Mouse (Mus musculus): ENCODE measurements at regions not wholly inside any gene's neighbourhood (a gene's known extent, or its start where the extent isn't known, plus 50 kb on each side); places are given as distances from the start of the nearest gene placed in this dataset.

GRCm38 (mm10) chr2:166438207-166438606, 275.4 kb downstream of the Prex1 start:
- no peak for DNase-seq (ENCODE audit: low spot score)

- DNase-seq (ENCODE audit: low spot score): no peak
Measured at GRCm38 (mm10) chr2:166434554-166434953, 279.1 kb downstream of the Prex1 start.

GRCm38 (mm10) chr2:166433655-166434333, 278.3 kb upstream of the Sulf2 start:
- peak; percentile 81 for DNase-seq (ENCODE audit: low spot score)

- no peak for DNase-seq (ENCODE audit: low spot score)
Measured at GRCm38 (mm10) chr2:166432948-166433654, 277.6 kb upstream of the Sulf2 start.

GRCm38 (mm10) chr2:166432531-166432930, 277.1 kb upstream of the Sulf2 start:
- DNase-seq (ENCODE audit: low spot score): no peak

- peak; percentile 27 for DNase-seq (ENCODE audit: low spot score)
Measured at GRCm38 (mm10) chr2:166429918-166430317, 274.5 kb upstream of the Sulf2 start.

- no peak for DNase-seq (ENCODE audit: low spot score)
Measured at GRCm38 (mm10) chr2:166429494-166429893, 274.0 kb upstream of the Sulf2 start.

- no peak for DNase-seq (ENCODE audit: low spot score)
Measured at GRCm38 (mm10) chr2:166427390-166427789, 271.9 kb upstream of the Sulf2 start.

- DNase-seq (ENCODE audit: low spot score): peak; percentile 45
Measured at GRCm38 (mm10) chr2:166426960-166427359, 271.5 kb upstream of the Sulf2 start.

GRCm38 (mm10) chr2:166426457-166426856, 271.0 kb upstream of the Sulf2 start:
- no peak for DNase-seq (ENCODE audit: low spot score)

GRCm38 (mm10) chr2:166425141-166425540, 269.7 kb upstream of the Sulf2 start:
- no peak for DNase-seq (ENCODE audit: low spot score)

- DNase-seq (ENCODE audit: low spot score): no peak
Measured at GRCm38 (mm10) chr2:166423132-166423660, 267.7 kb upstream of the Sulf2 start.

GRCm38 (mm10) chr2:166420275-166420674, 264.8 kb upstream of the Sulf2 start:
- DNase-seq (ENCODE audit: low spot score): no peak

- DNase-seq (ENCODE audit: low spot score): no peak
Measured at GRCm38 (mm10) chr2:166419271-166419670, 263.8 kb upstream of the Sulf2 start.

GRCm38 (mm10) chr2:166418279-166418678, 262.8 kb upstream of the Sulf2 start:
- DNase-seq (ENCODE audit: low spot score): no peak

- no peak for DNase-seq (ENCODE audit: low spot score)
Measured at GRCm38 (mm10) chr2:166417628-166418027, 262.2 kb upstream of the Sulf2 start.

GRCm38 (mm10) chr2:166415481-166415965, 260.1 kb upstream of the Sulf2 start:
- DNase-seq (ENCODE audit: low spot score): no peak

GRCm38 (mm10) chr2:166414856-166415255, 259.4 kb upstream of the Sulf2 start:
- DNase-seq (ENCODE audit: low spot score): no peak

GRCm38 (mm10) chr2:166412031-166412858, 256.8 kb upstream of the Sulf2 start:
- DNase-seq (ENCODE audit: low spot score): no peak

GRCm38 (mm10) chr2:166409391-166409790, 253.9 kb upstream of the Sulf2 start:
- DNase-seq (ENCODE audit: low spot score): no peak

- DNase-seq (ENCODE audit: low spot score): no peak
Measured at GRCm38 (mm10) chr2:166408806-166409205, 253.3 kb upstream of the Sulf2 start.

GRCm38 (mm10) chr2:166408009-166408408, 252.5 kb upstream of the Sulf2 start:
- no peak for DNase-seq (ENCODE audit: low spot score)
